Mouse (Mus musculus) 3134 (cell line): ENCODE results near the gene Angptl8.
"Not testable (repeated sequence)": the region's sequence is repeated elsewhere in the genome, so short reads cannot be mapped to it uniquely, and the experiment has no call there.

Experiments used
- DNase-seq: peaks from one replicate; pipeline ENCODE4 v3.0.0-alpha.2; 2011; ENCODE audit warnings: low spot score; ENCODE audit not compliant: insufficient read length; ENCODE audit errors: extremely low read depth

The Angptl8 gene

GRCm38 (mm10) chr9:21847425-21847824, 12.1 kb downstream of the Angptl8 start:
- DNase-seq, result no peak

DNA sequence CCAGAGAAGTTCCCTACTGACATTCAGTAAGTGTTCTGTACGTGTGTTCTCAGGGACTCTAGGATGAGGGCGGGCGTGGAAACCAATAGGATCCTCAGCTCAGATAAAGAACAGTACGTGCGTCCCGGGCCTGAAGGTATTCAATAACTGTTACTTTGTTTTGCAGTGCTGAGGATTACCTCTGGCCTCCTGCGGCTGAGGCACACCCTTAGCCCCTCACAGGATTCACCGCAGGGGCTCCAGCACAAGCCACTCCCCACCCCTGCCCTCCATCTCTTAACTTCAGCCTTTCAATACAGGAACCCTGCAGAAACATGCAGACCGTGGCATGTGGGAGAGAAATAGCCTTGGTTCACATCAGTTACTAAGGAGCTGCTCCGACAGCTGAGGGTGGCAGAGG, 12.6 kb downstream of the Angptl8 start:
- no peak for DNase-seq

DNA sequence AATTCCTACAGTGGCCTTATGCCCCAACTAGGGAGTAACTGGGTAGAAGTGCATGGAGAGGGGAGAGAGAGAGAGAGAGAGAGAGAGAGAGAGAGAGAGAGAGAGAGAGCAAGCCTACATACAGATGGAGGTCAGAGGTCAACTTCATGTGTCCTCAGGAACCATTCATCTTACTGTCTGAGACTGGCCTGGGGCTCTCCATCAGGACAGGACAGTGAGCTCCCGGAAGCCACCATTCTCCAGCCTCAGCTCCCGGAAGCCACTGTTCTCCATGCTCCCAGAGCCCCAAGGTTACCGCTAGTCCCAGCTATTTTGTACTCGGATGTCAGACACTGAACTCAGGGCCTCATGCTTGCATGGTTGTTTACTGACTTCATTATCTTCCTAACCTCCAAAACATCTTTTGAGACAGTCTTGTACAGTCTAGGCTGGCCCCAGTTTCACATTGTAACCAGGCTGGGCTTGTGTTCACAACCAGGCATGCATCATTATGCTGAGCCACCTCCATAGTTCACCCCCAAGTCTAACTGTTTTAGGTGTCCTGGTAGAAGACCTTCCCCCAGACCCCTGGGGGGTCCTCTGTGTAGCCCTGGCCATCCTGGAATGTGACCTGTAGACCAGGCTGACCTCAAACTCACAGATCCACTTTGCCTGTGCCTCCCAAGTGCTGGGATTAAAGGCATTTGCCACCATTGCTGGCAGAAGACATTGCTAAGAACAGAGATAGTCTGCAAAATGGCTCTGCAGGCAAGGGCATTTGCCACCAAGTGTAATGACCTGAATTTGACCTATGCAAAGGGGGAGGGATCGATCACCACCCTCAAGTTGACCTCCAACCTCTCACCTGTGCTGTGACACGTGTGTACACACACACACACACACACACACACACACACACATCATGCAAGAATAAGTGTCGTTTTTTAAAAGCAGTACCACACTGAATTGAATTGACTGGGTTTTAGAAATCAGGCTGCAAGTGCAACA, 14.7 kb downstream of the Angptl8 start:
- no peak for DNase-seq

DNA sequence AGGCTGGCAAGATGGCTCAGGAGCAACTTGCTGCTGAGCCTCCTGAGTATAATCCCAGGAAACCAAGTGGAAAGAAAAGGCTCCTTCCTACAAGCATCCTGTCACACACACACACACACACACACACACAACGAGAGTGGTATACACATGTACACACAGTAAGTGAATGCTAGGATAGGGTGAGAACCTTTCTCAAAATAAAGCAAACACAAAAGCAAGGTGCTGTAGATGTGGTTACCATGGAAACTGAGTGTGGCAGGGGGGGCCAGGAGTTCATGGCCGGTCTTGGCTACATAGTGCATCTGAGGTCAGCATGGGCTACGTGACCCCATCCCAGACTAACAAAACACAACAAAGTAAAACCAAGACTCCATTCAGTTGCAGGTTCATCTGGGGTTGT, 15.8 kb downstream of the Angptl8 start:
- DNase-seq, result no peak

- DNase-seq, result peak; percentile 83
Measured at GRCm38 (mm10) chr9:21852128-21853091, 17.1 kb downstream of the Angptl8 start, which contains the start of gene Dock6. Dock6 (minus strand) TSS chr9:21852635.

DNA sequence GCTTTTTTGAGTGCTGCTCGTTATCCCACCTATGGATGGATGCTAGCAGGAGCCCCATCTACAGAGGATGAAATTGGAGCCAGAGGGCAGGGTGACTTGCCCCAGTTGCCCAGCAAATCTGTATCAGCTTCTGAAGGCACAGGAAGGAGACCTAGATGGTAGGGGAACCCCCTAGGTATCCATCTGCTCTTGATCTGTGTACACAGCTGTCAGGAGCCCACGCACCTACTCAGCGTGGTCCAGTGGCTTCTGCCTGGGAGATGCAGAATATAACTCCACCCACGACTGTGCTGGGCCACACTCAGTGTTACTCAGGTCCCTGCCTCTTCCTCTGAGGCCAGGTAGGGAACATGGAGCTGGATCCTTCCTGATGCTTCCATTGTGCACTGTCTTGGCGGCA, 18.7 kb downstream of the Angptl8 start:
- no peak for DNase-seq

DNA sequence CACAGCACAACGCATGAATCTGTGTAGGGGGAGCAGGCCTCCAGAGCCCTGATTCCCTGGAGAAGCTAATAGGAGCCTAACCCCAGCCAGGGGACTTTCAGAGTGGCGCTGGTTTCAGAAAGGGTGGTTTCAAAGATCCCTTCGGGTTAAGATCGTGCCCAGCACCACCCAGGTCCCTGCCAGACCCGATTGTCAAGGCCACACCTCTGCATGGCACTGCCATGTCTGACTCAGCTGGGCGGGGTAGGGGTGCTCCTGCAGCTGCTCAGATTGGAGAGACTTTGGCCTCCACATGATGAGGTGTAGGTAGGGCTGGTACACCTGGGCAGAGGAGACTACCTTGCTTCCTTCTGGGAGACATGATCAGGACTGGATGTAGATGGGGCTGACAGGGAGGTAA, 19.6 kb downstream of the Angptl8 start:
- DNase-seq, result peak; percentile 68

DNA sequence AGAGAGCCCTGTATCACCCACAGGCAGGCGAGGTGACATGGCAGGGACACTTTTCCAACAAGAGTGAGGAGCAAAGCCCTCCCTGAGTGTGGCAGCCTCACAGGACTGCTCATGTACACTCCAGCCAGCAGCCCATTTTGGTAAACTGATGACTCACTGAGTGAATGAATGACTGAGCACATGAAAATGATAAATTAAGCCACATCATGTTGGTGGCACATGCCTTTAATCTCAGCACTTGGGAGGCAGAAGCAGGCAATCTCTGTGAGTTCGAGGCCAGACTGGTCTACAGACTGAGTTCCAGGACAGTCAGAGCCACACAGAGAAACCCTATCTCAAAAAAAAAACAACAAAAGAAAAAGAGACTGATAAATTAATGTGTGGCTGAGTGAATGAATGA, 22.2 kb downstream of the Angptl8 start:
- no peak for DNase-seq

GRCm38 (mm10) chr9:21858084-21858483, 22.8 kb downstream of the Angptl8 start:
- peak; percentile 48 for DNase-seq

DNA sequence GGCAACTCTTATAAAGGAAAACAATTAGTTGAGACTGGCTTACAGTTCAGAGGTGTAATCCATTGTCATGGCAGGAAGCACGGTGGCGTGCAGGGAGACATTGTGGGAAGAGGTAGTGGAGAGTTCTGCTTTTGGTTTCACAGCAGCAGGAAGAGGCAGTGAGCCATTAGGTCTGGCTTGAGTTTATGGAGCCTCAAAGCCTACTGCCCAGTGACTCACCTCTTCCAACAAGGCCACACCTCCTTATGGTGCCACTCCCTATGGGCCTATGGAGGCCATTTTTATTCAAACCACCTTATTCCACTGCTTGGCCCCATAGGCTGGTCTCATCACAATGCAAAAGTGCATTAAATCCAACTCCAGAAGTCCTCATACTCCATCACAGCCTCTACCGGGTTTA, 24.3 kb downstream of the Angptl8 start:
- DNase-seq, result no peak

DNA sequence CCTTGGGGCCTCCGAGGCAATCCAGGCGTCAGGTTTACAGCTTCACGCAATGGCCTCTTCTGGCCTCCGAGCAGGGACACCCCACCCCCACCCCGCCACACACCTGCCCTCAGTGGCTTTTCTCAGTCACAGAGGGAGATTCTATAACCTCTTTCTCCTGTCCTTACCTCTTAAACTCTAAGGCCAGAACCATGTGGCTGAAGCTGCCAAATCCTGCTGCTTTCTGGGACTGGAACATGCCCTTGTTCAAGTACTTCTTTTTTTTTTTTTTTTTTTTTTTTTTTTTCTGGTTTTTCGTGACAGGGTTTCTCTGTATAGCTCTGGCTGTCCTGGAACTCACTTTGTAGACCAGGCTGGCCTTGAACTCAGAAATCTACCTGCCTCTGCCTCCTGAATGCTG, 25.0 kb downstream of the Angptl8 start:
- not testable (repeated sequence) for DNase-seq

DNA sequence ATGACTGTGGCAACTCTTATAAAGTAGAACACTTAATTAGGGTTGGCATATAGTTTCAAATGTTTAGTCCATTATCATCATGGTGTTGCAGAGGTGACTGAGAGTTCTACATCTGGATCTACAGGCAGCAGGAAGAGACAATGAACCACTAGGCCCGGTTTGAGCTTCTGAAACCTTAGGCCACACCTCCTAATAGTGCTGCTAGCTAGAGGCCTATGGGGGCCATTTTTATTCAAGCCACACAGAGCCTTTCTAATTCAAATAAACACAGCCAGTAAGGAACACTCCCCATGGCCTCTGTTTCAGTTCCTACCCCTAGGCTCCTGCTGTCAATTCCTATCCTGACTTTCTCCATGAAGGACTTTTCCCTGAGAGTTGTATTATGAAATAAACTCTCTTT, 26.9 kb downstream of the Angptl8 start:
- no peak for DNase-seq

GRCm38 (mm10) chr9:21865673-21866398, 30.5 kb downstream of the Angptl8 start:
- no peak for DNase-seq

- no peak for DNase-seq
Measured at GRCm38 (mm10) chr9:21866641-21867040, 31.3 kb downstream of the Angptl8 start.

DNA sequence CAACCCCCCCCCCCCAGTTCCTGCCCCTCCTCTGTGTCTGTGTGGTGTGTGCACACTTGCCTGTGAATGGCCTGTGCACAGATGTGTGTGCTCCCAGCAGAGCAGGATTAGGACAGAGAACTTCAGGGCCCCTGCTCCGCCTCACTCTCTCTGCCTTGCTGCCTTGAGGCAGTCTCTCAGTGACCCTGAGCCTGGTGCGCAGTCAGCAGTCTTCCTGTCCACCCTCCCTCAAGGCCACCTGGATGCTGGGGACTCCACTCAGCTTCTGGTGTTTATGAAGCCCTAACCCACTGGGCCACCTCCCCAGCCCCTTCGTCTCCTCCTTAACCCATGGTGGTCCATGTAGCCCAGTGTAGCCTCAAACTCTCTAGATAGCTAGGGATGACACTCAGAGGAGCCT, 32.4 kb downstream of the Angptl8 start:
- DNase-seq, result no peak

DNA sequence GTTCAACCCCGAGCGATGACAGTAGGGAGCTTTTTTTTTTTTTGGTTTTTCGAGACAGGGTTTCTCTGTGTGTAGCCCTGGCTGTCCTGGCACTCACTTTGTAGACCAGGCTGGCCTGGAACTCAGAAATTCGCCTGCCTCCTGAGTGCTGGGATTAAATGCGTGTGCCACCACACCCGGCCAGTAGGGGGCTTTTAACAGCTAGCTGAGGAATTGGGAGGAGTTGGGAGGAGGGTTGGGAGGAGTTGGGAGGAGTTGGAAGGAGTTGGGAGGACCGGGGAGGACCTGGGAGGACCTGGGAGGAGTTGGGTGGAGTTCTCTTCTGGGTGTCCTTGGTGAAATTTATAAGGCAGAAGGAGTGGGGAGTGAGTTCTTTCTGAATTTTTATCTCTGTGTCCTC, 34.0 kb downstream of the Angptl8 start:
- peak; percentile 24 for DNase-seq

DNA sequence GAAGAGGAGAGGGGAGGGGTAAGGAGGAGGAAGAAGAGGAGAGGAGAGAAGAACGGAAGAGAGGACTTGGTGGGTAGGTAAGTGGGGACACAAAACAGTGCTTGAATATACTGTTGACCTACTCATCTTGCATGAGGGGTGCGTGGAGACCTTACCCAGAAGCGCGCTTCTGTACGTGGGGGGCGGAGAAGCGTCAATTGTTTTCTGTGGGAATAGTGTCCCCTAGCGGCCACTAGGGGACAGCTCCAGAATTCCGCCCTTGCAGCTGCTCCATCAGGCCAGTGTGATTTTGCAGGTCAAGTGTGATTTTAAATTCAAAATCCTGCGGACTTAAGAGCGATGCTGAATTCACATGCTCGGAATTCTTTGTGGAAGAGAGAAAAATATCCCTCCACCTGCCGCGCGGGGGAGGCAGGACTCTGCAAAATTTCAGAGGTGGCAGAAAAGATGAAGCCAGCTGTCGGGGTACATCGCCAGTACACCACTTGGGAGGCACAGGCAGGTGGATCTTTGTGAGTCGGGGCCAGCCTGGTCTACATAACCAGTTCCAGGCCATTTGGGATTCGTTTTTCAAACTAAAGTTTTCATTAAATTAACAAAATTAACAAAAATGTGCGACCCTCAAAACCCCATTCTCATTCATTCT, 35.7 kb downstream of the Angptl8 start:
- peak; percentile 39 for DNase-seq

DNA sequence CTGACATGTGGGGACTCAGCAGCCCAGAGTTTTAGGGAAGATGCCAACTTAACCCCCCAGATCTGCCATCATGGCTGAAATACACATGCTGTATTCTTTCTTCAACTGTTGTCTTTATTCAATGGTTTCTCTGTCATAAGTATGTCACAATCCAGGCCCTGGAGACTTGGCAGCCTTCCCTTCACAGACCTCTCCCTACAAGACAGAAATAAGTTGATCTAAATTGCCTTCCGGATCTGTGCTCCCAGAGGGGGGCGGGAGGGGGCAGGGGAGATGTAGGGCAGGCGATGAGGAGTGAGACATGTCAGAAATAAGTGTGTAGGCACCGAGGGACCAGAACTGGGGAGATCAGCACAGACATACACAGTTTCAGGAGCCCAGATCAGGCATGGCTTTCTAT, 36.9 kb downstream of the Angptl8 start:
- DNase-seq, result no peak

GRCm38 (mm10) chr9:21876601-21877000, 41.3 kb downstream of the Angptl8 start:
- no peak for DNase-seq
